Mouse (Mus musculus) forebrain, embryonic 10.5 days (tissue): ENCODE data around the gene AI597479. TPM values are rescaled to one million over a fixed set of nuclear protein-coding genes. Genes with fewer than 3 reads are reported as not detected.

Source experiments
- DNase-seq: peaks from one replicate; pipeline ENCODE4 v3.0.0-alpha.2; 2017; ENCODE audit warnings: low spot score; ENCODE audit errors: extremely low spot score
- H3K27ac ChIP-seq: fragments of 300-500 bp; sonication (generic); 2 replicates; pipeline ENCODE4 v1.5.1; 2016; ENCODE audit warnings: mild to moderate bottlenecking
- H3K27me3 ChIP-seq: fragments of 300-500 bp; sonication (generic); 2 replicates; pipeline ENCODE4 v1.6.1; 2016; ENCODE audit warnings: mild to moderate bottlenecking; ENCODE audit not compliant: poor library complexity, severe bottlenecking
- H3K36me3 ChIP-seq: fragments of 300-500 bp; sonication (generic); replicated peaks from 2 replicates; pipeline ENCODE4 v1.6.1; 2016; ENCODE audit warnings: mild to moderate bottlenecking, moderate library complexity
- H3K4me1 ChIP-seq: fragments of 300-500 bp; sonication (generic); 2 replicates; pipeline ENCODE4 v1.6.1; 2016
- H3K4me3 ChIP-seq: fragments of 300-500 bp; sonication (generic); 2 replicates; pipeline ENCODE4 v1.5.1; 2016; ENCODE audit warnings: mild to moderate bottlenecking, moderate library complexity
- H3K9me3 ChIP-seq: fragments of 300-500 bp; sonication (generic); 2 replicates; pipeline ENCODE4 v1.6.1; 2016; ENCODE audit warnings: mild to moderate bottlenecking, moderate library complexity
- WGBS: fragments of 180-500 bp; shearing (Covaris S2); methylation state at CpG from one replicate; pipeline ENCODE4 v1.1.7; 2016; 5-methylcytosine and 5-hydroxymethylcytosine counted together
- polyA plus RNA-seq: library from polyadenylated mRNA; unstranded; fragments of >200 nt; fragmentation: Nextera tagmentation; extraction: Ambion mirVana; gene quantifications from 2 replicates; pipeline ENCODE4 v1.2.1, GENCODE M21; 2016

Gene AI597479
- 40.5 and 44.1 TPM in 2 replicates for polyA plus RNA-seq

- peaks cover 38% of the 10 kb centered on the region for H3K36me3 ChIP-seq
- DNase-seq: peak; percentile 93
- peak within 1 kb of the TSS; percentile 89 for H3K4me3 ChIP-seq
- H3K27me3 ChIP-seq: no peaks in the 10 kb centered on the region
- H3K9me3 ChIP-seq: no peaks in the 10 kb centered on the region
- H3K27ac ChIP-seq: peak within 1 kb of the TSS; percentile 97
- peaks cover 20% of the 10 kb centered on the region for H3K4me1 ChIP-seq
- 1% methylated on average over 57 of the region's 57 CpGs for WGBS
These were observed at the start of gene AI597479, which contains the start of gene Tgfbrap1 for GRCm38 (mm10) chr1:43098031-43098984. AI597479 (plus strand) TSS chr1:43098710. Tgfbrap1 (minus strand) TSS chr1:43098637.

GRCm38 (mm10) chr1:43051903-43052302, 46.6 kb upstream of the AI597479 start:
- 97% methylated on average over 5 of the region's 5 CpGs for WGBS
- Histone ChIP-seq H3K9me3 (no peaks in the 10 kb centered on the region), H3K4me3 (no peak overlapping the region), H3K27ac (no peak overlapping the region), H3K27me3 (no peaks in the 10 kb centered on the region), H3K36me3 (peaks cover 75% of the 10 kb centered on the region), H3K4me1 (no peaks in the 10 kb centered on the region)
- no peak for DNase-seq

- peaks cover 74% of the 10 kb centered on the region for H3K36me3 ChIP-seq
These were observed 32.7 kb upstream of the AI597479 start for GRCm38 (mm10) chr1:43065615-43066310.

GRCm38 (mm10) chr1:43066573-43066972, 31.9 kb upstream of the AI597479 start:
- Histone ChIP-seq H3K36me3 (peaks cover 74% of the 10 kb centered on the region), H3K27me3 (no peaks in the 10 kb centered on the region), H3K9me3 (no peaks in the 10 kb centered on the region), H3K4me3 (no peak overlapping the region), H3K27ac (no peak overlapping the region), H3K4me1 (no peaks in the 10 kb centered on the region)
- WGBS: 91% methylated on average over 8 of the region's 8 CpGs
- DNase-seq: no peak

More at GRCm38 (mm10) chr1:43065615-43066310, 32.7 kb upstream of the AI597479 start:
- no peaks in the 10 kb centered on the region for H3K4me1 ChIP-seq
- no peaks in the 10 kb centered on the region for H3K27me3 ChIP-seq
- no peak overlapping the region for H3K4me3 ChIP-seq
- WGBS: 52% methylated on average over 9 of the region's 9 CpGs
- DNase-seq: peak; percentile 66
- no peaks in the 10 kb centered on the region for H3K9me3 ChIP-seq
- no peak overlapping the region for H3K27ac ChIP-seq

- 83% methylated on average over 7 of the region's 7 CpGs for WGBS
- no peak for DNase-seq
- Histone ChIP-seq H3K4me1 (no peaks in the 10 kb centered on the region), H3K27me3 (no peaks in the 10 kb centered on the region), H3K27ac (no peak overlapping the region), H3K9me3 (no peaks in the 10 kb centered on the region), H3K36me3 (peaks cover 64% of the 10 kb centered on the region), H3K4me3 (no peak overlapping the region)
These were observed 31.0 kb upstream of the AI597479 start for GRCm38 (mm10) chr1:43067551-43067950.

- H3K4me1 ChIP-seq: no peaks in the 10 kb centered on the region
- no peak for DNase-seq
- H3K9me3 ChIP-seq: no peaks in the 10 kb centered on the region
- no peak overlapping the region for H3K27ac ChIP-seq
- H3K27me3 ChIP-seq: no peaks in the 10 kb centered on the region
- no peak overlapping the region for H3K4me3 ChIP-seq
- 91% methylated on average over 5 of the region's 5 CpGs for WGBS
- peaks cover 59% of the 10 kb centered on the region for H3K36me3 ChIP-seq
These were observed 27.8 kb upstream of the AI597479 start for GRCm38 (mm10) chr1:43070726-43071125.

GRCm38 (mm10) chr1:43072028-43072427, 26.5 kb upstream of the AI597479 start:
- Histone ChIP-seq H3K36me3 (peaks cover 55% of the 10 kb centered on the region), H3K4me1 (no peaks in the 10 kb centered on the region), H3K4me3 (no peak overlapping the region), H3K27me3 (no peaks in the 10 kb centered on the region), H3K9me3 (no peaks in the 10 kb centered on the region), H3K27ac (no peak overlapping the region)
- 94% methylated on average over 8 of the region's 8 CpGs for WGBS
- no peak for DNase-seq

GRCm38 (mm10) chr1:43072561-43072960, 25.9 kb upstream of the AI597479 start:
- no peak overlapping the region for H3K4me3 ChIP-seq
- H3K36me3 ChIP-seq: peaks cover 51% of the 10 kb centered on the region
- H3K27me3 ChIP-seq: no peaks in the 10 kb centered on the region
- no peak overlapping the region for H3K27ac ChIP-seq
- DNase-seq: no peak
- no peaks in the 10 kb centered on the region for H3K9me3 ChIP-seq
- 79% methylated on average over 1 of the region's 1 CpGs for WGBS
- no peaks in the 10 kb centered on the region for H3K4me1 ChIP-seq

- Histone ChIP-seq H3K27me3 (no peaks in the 10 kb centered on the region), H3K4me3 (no peak overlapping the region), H3K9me3 (no peaks in the 10 kb centered on the region), H3K36me3 (peaks cover 40% of the 10 kb centered on the region), H3K4me1 (no peaks in the 10 kb centered on the region), H3K27ac (no peak overlapping the region)
- DNase-seq: no peak
- WGBS: 89% methylated on average over 2 of the region's 2 CpGs
These were observed 23.7 kb upstream of the AI597479 start for GRCm38 (mm10) chr1:43074791-43075190.

GRCm38 (mm10) chr1:43078124-43078523, 20.4 kb upstream of the AI597479 start:
- H3K27ac ChIP-seq: no peak overlapping the region
- DNase-seq: no peak
- 84% methylated on average over 2 of the region's 2 CpGs for WGBS
- no peaks in the 10 kb centered on the region for H3K27me3 ChIP-seq
- no peaks in the 10 kb centered on the region for H3K4me1 ChIP-seq
- peaks cover 25% of the 10 kb centered on the region for H3K36me3 ChIP-seq
- no peaks in the 10 kb centered on the region for H3K9me3 ChIP-seq
- no peak overlapping the region for H3K4me3 ChIP-seq

GRCm38 (mm10) chr1:43082946-43083345, 15.6 kb upstream of the AI597479 start:
- H3K4me3 ChIP-seq: no peak overlapping the region
- peaks cover 16% of the 10 kb centered on the region for H3K36me3 ChIP-seq
- no peaks in the 10 kb centered on the region for H3K4me1 ChIP-seq
- H3K27ac ChIP-seq: no peak overlapping the region
- no peaks in the 10 kb centered on the region; the same call in 1 of the 2 replicates for H3K9me3 ChIP-seq
- H3K27me3 ChIP-seq: no peaks in the 10 kb centered on the region
- no peak for DNase-seq
- 90% methylated on average over 5 of the region's 5 CpGs for WGBS

- Histone ChIP-seq H3K4me1 (peaks cover 20% of the 10 kb centered on the region), H3K27ac (no peak overlapping the region), H3K9me3 (no peaks in the 10 kb centered on the region), H3K27me3 (no peaks in the 10 kb centered on the region), H3K4me3 (no peak overlapping the region), H3K36me3 (peaks cover 14% of the 10 kb centered on the region)
- no peak for DNase-seq
- 84% methylated on average over 1 of the region's 1 CpGs for WGBS
These were observed 8.1 kb upstream of the AI597479 start for GRCm38 (mm10) chr1:43090418-43090817.
